Mouse (Mus musculus) kidney, postnatal 0 days (tissue): ENCODE results near the gene Gm27179. TPM values are rescaled to one million over a fixed set of nuclear protein-coding genes. Genes with fewer than 3 reads are reported as not detected.
A peak's percentile ranks its signal among the peaks of the same experiment; 100 is the strongest.
"Not testable (repeated sequence)": the region's sequence is repeated elsewhere in the genome, so short reads cannot be mapped to it uniquely, and the experiment has no call there.

ENCODE experiments used
- ATAC-seq: fragments of 200-750 bp; cut with Nextera tagmentation; replicated peaks from 2 replicates; pipeline ENCODE4 v1.8.0; 2017; ENCODE audit warnings: low read depth, moderate number of reproducible peaks, moderate TSS enrichment, moderate library complexity; ENCODE audit not compliant: low FRiP score
- DNase-seq: peaks from one replicate; pipeline ENCODE4 v3.0.0-alpha.2; 2016; ENCODE audit warnings: low spot score
- H3K27ac ChIP-seq: fragments of 300-500 bp; sonication (generic); 2 replicates; pipeline ENCODE4 v1.5.1; 2014; ENCODE audit warnings: mild to moderate bottlenecking
- H3K27me3 ChIP-seq: fragments of 300-500 bp; sonication (generic); 2 replicates; pipeline ENCODE4 v1.6.1; 2014; ENCODE audit warnings: low read length, mixed read lengths; ENCODE audit not compliant: insufficient read depth
- H3K36me3 ChIP-seq: fragments of 300-500 bp; sonication (generic); 2 replicates; pipeline ENCODE4 v1.6.1; 2014; ENCODE audit warnings: low read length, mixed read lengths; ENCODE audit not compliant: insufficient read depth
- H3K4me1 ChIP-seq: fragments of 300-500 bp; sonication (generic); replicated peaks from 2 replicates; pipeline ENCODE4 v1.6.1; 2014; ENCODE audit warnings: antibody characterized with exemption, low read length, mixed read lengths; ENCODE audit not compliant: insufficient read depth
- H3K4me2 ChIP-seq: fragments of 300-500 bp; sonication (generic); 2 replicates; pipeline ENCODE4 v1.6.1; 2014; ENCODE audit warnings: mild to moderate bottlenecking, low read length, moderate library complexity, mixed read lengths
- H3K4me3 ChIP-seq: fragments of 300-500 bp; sonication (generic); replicated peaks from 2 replicates; pipeline ENCODE4 v1.5.1; 2014; ENCODE audit warnings: low read depth, low read length
- H3K9ac ChIP-seq: fragments of 300-500 bp; sonication (generic); 2 replicates; pipeline ENCODE4 v1.6.1; 2014; ENCODE audit warnings: low read depth, low read length
- H3K9me3 ChIP-seq: fragments of 300-500 bp; sonication (generic); replicated peaks from 2 replicates; pipeline ENCODE4 v1.6.1; 2016; ENCODE audit warnings: low read length, inconsistent platforms, mixed read lengths
- WGBS: fragments of 180-500 bp; shearing (Covaris S2); extraction: QIAGEN DNeasy Blood & Tissue Kit; methylation state at CpG from one replicate; pipeline ENCODE4 v1.1.7; 2014; 5-methylcytosine and 5-hydroxymethylcytosine counted together
- polyA plus RNA-seq: library from polyadenylated mRNA; unstranded; fragments of >200 nt; fragmentation: Nextera tagmentation; extraction: Ambion mirVana; gene quantifications from 2 replicates; pipeline ENCODE4 v1.2.1, GENCODE M21; 2015

The Gm27179 gene
- not detected in 2 replicates for polyA plus RNA-seq

- not testable (repeated sequence) for H3K4me3 ChIP-seq, DNase-seq
- no CpG with 5 or more reads among the region's 2 CpGs for WGBS
Measured at GRCm38 (mm10) chr14:69512449-69512848, at the start of gene Gm27179. Gene Gm27179, minus strand, starts transcription at chr14:69512549.

GRCm38 (mm10) chr14:69557550-69557949, 45.2 kb upstream of the Gm27179 start:
- not testable (repeated sequence) for H3K27me3 ChIP-seq, H3K4me1 ChIP-seq, H3K9ac ChIP-seq, H3K36me3 ChIP-seq, H3K27ac ChIP-seq, H3K9me3 ChIP-seq, H3K4me3 ChIP-seq, H3K4me2 ChIP-seq, DNase-seq, ATAC-seq
- WGBS = no CpG with 5 or more reads among the region's 14 CpGs

More at GRCm38 (mm10) chr14:69512449-69512848, at the start of gene Gm27179:
- H3K9ac ChIP-seq, ATAC-seq, H3K4me2 ChIP-seq, H3K27me3 ChIP-seq, H3K9me3 ChIP-seq, H3K36me3 ChIP-seq, H3K4me1 ChIP-seq, H3K27ac ChIP-seq: not testable (repeated sequence)

GRCm38 (mm10) chr14:69556820-69557219, 44.5 kb upstream of the Gm27179 start:
- not testable (repeated sequence) for H3K27me3 ChIP-seq
- no CpG with 5 or more reads among the region's 8 CpGs for WGBS

GRCm38 (mm10) chr14:69555110-69555831, 42.9 kb upstream of the Gm27179 start, which contains the start of gene Entpd4b:
Gene Entpd4b, plus strand, starts transcription at chr14:69555424.
- H3K27ac ChIP-seq, H3K4me2 ChIP-seq, DNase-seq, H3K9me3 ChIP-seq, H3K9ac ChIP-seq, H3K36me3 ChIP-seq, H3K4me3 ChIP-seq, H3K27me3 ChIP-seq, H3K4me1 ChIP-seq: not testable (repeated sequence)
- WGBS = no CpG with 5 or more reads among the region's 68 CpGs
- peak; percentile 94 for ATAC-seq

More at GRCm38 (mm10) chr14:69556820-69557219, 44.5 kb upstream of the Gm27179 start:
- not testable (repeated sequence) for H3K9ac ChIP-seq, H3K36me3 ChIP-seq, H3K9me3 ChIP-seq, H3K4me2 ChIP-seq, ATAC-seq, H3K4me1 ChIP-seq, H3K27ac ChIP-seq, DNase-seq, H3K4me3 ChIP-seq

GRCm38 (mm10) chr14:69547310-69547709, 35.0 kb upstream of the Gm27179 start:
- H3K9ac ChIP-seq, ATAC-seq, H3K4me1 ChIP-seq, H3K27me3 ChIP-seq, H3K4me2 ChIP-seq, H3K4me3 ChIP-seq, H3K36me3 ChIP-seq, DNase-seq, H3K9me3 ChIP-seq, H3K27ac ChIP-seq: not testable (repeated sequence)
- WGBS = no CpG with 5 or more reads among the region's 4 CpGs

GRCm38 (mm10) chr14:69545052-69545451, 32.7 kb upstream of the Gm27179 start:
- H3K4me1 ChIP-seq, H3K4me2 ChIP-seq, DNase-seq, H3K9me3 ChIP-seq, H3K9ac ChIP-seq, H3K27me3 ChIP-seq, ATAC-seq, H3K27ac ChIP-seq, H3K36me3 ChIP-seq, H3K4me3 ChIP-seq: not testable (repeated sequence)
- WGBS = no CpG with 5 or more reads among the region's 2 CpGs

- not testable (repeated sequence) for DNase-seq, ATAC-seq, H3K27ac ChIP-seq, H3K27me3 ChIP-seq, H3K4me1 ChIP-seq, H3K36me3 ChIP-seq, H3K4me2 ChIP-seq, H3K9me3 ChIP-seq, H3K9ac ChIP-seq, H3K4me3 ChIP-seq
- WGBS = no CpG with 5 or more reads among the region's 7 CpGs
Measured at GRCm38 (mm10) chr14:69544033-69544432, 31.7 kb upstream of the Gm27179 start.

GRCm38 (mm10) chr14:69542695-69543094, 30.3 kb upstream of the Gm27179 start:
- WGBS = no CpG with 5 or more reads among the region's 7 CpGs
- DNase-seq = not testable (repeated sequence)

GRCm38 (mm10) chr14:69540113-69540512, 27.8 kb upstream of the Gm27179 start:
- ATAC-seq, H3K9ac ChIP-seq, H3K4me3 ChIP-seq, H3K27ac ChIP-seq, H3K4me1 ChIP-seq, H3K36me3 ChIP-seq, H3K27me3 ChIP-seq, DNase-seq, H3K4me2 ChIP-seq, H3K9me3 ChIP-seq: not testable (repeated sequence)
- WGBS = no CpG with 5 or more reads among the region's 5 CpGs

More at GRCm38 (mm10) chr14:69542695-69543094, 30.3 kb upstream of the Gm27179 start:
- H3K27ac ChIP-seq, H3K27me3 ChIP-seq, H3K9ac ChIP-seq, H3K36me3 ChIP-seq, H3K4me1 ChIP-seq, H3K4me2 ChIP-seq, H3K9me3 ChIP-seq, H3K4me3 ChIP-seq, ATAC-seq: not testable (repeated sequence)
